Mouse (Mus musculus) forebrain, embryonic 16.5 days (tissue): ENCODE data around the gene Dennd2a. TPM values are rescaled to one million over a fixed set of nuclear protein-coding genes. Genes with fewer than 3 reads are reported as not detected.

ENCODE experiments used
- ATAC-seq: fragments of 200-750 bp; cut with Nextera tagmentation; 2 replicates; pipeline ENCODE4 v1.8.0; 2017; ENCODE audit warnings: mild to moderate bottlenecking, moderate library complexity
- H3K27ac ChIP-seq: fragments of 300-500 bp; sonication (generic); 2 replicates; pipeline ENCODE4 v1.5.1; 2014; ENCODE audit warnings: low read length, control low read depth
- H3K27me3 ChIP-seq: fragments of 300-500 bp; sonication (generic); replicated peaks from 2 replicates; pipeline ENCODE4 v1.6.1; 2014; ENCODE audit warnings: low read length; ENCODE audit not compliant: control insufficient read depth, insufficient read depth
- H3K36me3 ChIP-seq: fragments of 300-500 bp; sonication (generic); 2 replicates; pipeline ENCODE4 v1.6.1; 2014; ENCODE audit not compliant: control insufficient read depth, insufficient read depth
- H3K4me1 ChIP-seq: fragments of 300-500 bp; sonication (generic); replicated peaks from 2 replicates; pipeline ENCODE4 v1.6.1; 2014; ENCODE audit warnings: low read length; ENCODE audit not compliant: control insufficient read depth, insufficient read depth
- H3K4me2 ChIP-seq: fragments of 300-500 bp; sonication (generic); 2 replicates; pipeline ENCODE4 v1.6.1; 2014; ENCODE audit warnings: mild to moderate bottlenecking, low read length, control low read depth
- H3K4me3 ChIP-seq: fragments of 300-500 bp; sonication (generic); replicated peaks from 2 replicates; pipeline ENCODE4 v1.5.1; 2014; ENCODE audit warnings: mild to moderate bottlenecking, low read length, control low read depth
- H3K9ac ChIP-seq: fragments of 300-500 bp; sonication (generic); replicated peaks from 2 replicates; pipeline ENCODE4 v1.6.1; 2014; ENCODE audit warnings: low read depth, low read length, control low read depth
- H3K9me3 ChIP-seq: fragments of 300-500 bp; sonication (generic); 2 replicates; pipeline ENCODE4 v1.6.1; 2016; ENCODE audit warnings: low read length; ENCODE audit not compliant: control insufficient read depth
- WGBS: fragments of 180-500 bp; shearing (Covaris S2); extraction: QIAGEN DNeasy Blood & Tissue Kit; methylation state at CpG from one replicate; pipeline ENCODE4 v1.1.7; 2014; 5-methylcytosine and 5-hydroxymethylcytosine counted together
- polyA plus RNA-seq: library from polyadenylated mRNA; unstranded; fragments of >200 nt; fragmentation: Nextera tagmentation; extraction: Ambion mirVana; gene quantifications from 2 replicates; pipeline ENCODE4 v1.2.1, GENCODE M21; 2015

Dennd2a gene
- polyA plus RNA-seq, 1 experiment from 2014 or later: 13.1 TPM

GRCm38 (mm10) chr6:39562166-39563015 is 4.7 kb upstream of the Dennd2a start:
- 15% methylated on average over 23 of the region's 23 CpGs for WGBS
- H3K4me2 ChIP-seq: peak overlapping the region; percentile 25

DNA sequence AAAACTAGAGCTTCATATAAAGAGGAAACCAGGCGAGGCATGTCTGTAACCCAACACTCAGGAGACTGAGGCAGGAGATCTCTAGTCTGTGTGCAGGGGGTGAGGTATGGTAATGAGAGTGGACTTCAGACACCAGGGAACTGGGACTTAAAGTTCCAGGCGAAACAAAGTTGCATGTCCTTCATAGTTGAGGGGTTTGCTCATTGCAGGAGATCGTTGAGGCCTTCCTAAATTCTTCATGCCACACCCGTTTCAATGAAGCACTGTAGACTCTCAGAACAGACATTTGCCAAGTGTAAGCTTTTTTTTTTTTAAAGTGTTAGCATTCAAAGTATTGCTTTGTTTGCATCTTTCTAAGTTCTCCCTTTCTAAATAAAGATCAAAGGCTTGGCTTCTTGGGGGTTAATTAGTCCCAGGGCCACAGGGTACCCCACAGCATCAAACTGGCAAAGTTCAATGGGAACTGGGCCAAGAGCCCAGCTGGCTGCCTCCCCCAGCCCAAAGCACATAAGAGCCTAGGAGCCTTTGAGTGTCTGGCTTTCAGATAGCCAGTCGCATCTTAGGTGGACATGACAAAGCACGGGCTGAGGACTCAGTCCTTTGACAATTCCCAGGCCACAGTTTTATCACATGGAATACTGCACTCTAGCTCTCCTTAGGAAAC is 1.7 kb upstream of the Dennd2a start:
- no peak for ATAC-seq
- H3K4me3 ChIP-seq: no peak overlapping the region
- H3K36me3 ChIP-seq: no peaks in the 10 kb centered on the region
- H3K9ac ChIP-seq: no peak overlapping the region
- no peak overlapping the region for H3K4me2 ChIP-seq
- 40% methylated on average over 6 of the region's 6 CpGs for WGBS
- H3K27ac ChIP-seq: no peak overlapping the region
- no peaks in the 10 kb centered on the region for H3K9me3 ChIP-seq
- peaks cover 35% of the 10 kb centered on the region for H3K4me1 ChIP-seq
- H3K27me3 ChIP-seq: no peaks in the 10 kb centered on the region

More at GRCm38 (mm10) chr6:39562166-39563015, 4.7 kb upstream of the Dennd2a start:
- no peak overlapping the region for H3K27ac ChIP-seq
- H3K9me3 ChIP-seq: no peaks in the 10 kb centered on the region
- H3K36me3 ChIP-seq: no peaks in the 10 kb centered on the region
- H3K4me1 ChIP-seq: peaks cover 12% of the 10 kb centered on the region
- H3K9ac ChIP-seq: no peak overlapping the region
- H3K27me3 ChIP-seq: no peaks in the 10 kb centered on the region
- ATAC-seq: peak; percentile 68
- no peak overlapping the region for H3K4me3 ChIP-seq

- ATAC-seq: peak; percentile 74
- Histone ChIP-seq H3K9me3 (no peaks in the 10 kb centered on the region), H3K27me3 (no peaks in the 10 kb centered on the region), H3K4me3 (peak overlapping the region; percentile 64), H3K4me2 (peak overlapping the region; percentile 53), H3K27ac (peak overlapping the region; percentile 76), H3K36me3 (no peaks in the 10 kb centered on the region), H3K9ac (peak overlapping the region; percentile 90), H3K4me1 (peaks cover 33% of the 10 kb centered on the region)
- WGBS: under 1% methylated on average over 43 of the region's 54 CpGs
Observed at GRCm38 (mm10) chr6:39556900-39557659, 587 bp downstream of the Dennd2a start.

DNA sequence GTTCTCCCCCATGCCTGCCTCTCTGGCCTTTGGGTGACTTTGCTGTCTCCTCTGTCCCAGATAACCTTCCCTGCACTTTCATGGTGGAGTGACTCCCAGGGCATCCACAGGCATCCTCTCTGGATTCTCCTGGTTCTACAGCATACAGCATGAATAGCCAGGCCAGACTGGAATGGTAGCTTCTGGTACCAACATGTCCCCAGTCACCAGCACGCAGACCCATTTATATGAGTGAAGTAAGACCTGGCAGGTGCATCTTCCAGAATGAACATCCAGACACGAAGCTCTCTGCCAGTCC is 2.1 kb downstream of the Dennd2a start:
- Histone ChIP-seq H3K4me3 (no peak overlapping the region), H3K4me1 (peaks cover 33% of the 10 kb centered on the region), H3K9ac (peak overlapping the region; percentile 15; the same call in 1 of the 2 replicates), H3K4me2 (peak overlapping the region; percentile 39), H3K27me3 (no peaks in the 10 kb centered on the region), H3K36me3 (no peaks in the 10 kb centered on the region), H3K27ac (no peak overlapping the region), H3K9me3 (no peaks in the 10 kb centered on the region)
- WGBS: 79% methylated on average over 2 of the region's 2 CpGs
- ATAC-seq: no peak

- Histone ChIP-seq H3K4me2 (peak overlapping the region; percentile 39), H3K9me3 (no peaks in the 10 kb centered on the region), H3K4me1 (peaks cover 33% of the 10 kb centered on the region), H3K36me3 (no peaks in the 10 kb centered on the region), H3K9ac (peak overlapping the region; percentile 15; the same call in 1 of the 2 replicates), H3K27me3 (no peaks in the 10 kb centered on the region), H3K4me3 (no peak overlapping the region; the same call in 1 of the 2 replicates), H3K27ac (no peak overlapping the region)
- 42% methylated on average over 12 of the region's 12 CpGs for WGBS
- no peak for ATAC-seq
Observed at GRCm38 (mm10) chr6:39554888-39555647, 2.6 kb downstream of the Dennd2a start.

DNA sequence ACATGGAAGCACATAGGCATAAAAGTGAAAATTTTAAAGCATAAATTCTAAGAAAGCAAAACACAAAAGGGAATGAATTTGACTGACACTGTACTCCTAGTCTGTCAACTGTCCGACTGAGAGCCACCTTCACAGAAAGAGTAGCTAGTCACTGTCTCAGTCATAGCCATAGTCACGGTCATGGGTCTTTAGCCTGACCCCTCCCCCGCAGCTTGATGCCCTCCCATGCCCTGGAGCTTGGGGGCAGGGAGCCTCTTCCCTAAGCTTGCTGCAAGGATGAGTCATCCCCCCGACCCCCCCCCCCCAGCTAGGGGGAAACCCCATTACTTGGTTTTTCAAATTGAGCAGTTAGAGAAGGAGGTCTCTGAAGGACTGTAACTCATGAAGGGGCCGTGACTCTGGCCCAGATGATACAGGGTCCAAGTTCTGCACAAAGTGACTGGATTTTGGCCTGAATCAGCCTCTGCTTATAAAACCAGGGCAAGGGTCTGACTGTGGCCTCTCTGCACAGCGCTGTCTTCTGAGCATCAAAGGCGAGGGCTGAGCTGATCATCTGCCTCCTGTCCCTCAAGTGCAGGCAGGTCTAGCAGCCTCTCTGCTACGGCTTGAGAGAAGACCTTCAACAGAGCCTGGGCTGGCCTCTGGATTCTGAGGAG is 5.6 kb downstream of the Dennd2a start:
- Histone ChIP-seq H3K36me3 (no peaks in the 10 kb centered on the region), H3K4me3 (no peak overlapping the region), H3K27ac (no peak overlapping the region), H3K4me1 (peaks cover 28% of the 10 kb centered on the region), H3K9ac (no peak overlapping the region), H3K9me3 (no peaks in the 10 kb centered on the region), H3K27me3 (no peaks in the 10 kb centered on the region), H3K4me2 (no peak overlapping the region)
- 70% methylated on average over 8 of the region's 8 CpGs for WGBS
- no peak for ATAC-seq

- no peaks in the 10 kb centered on the region for H3K27me3 ChIP-seq
- no peaks in the 10 kb centered on the region for H3K9me3 ChIP-seq
- H3K4me2 ChIP-seq: no peak overlapping the region
- no peaks in the 10 kb centered on the region for H3K36me3 ChIP-seq
- no peak overlapping the region for H3K9ac ChIP-seq
- H3K4me1 ChIP-seq: peaks cover 17% of the 10 kb centered on the region
- H3K27ac ChIP-seq: no peak overlapping the region
- WGBS: 77% methylated on average over 5 of the region's 5 CpGs
- ATAC-seq: no peak
- H3K4me3 ChIP-seq: no peak overlapping the region
Observed at GRCm38 (mm10) chr6:39548030-39548429, 9.6 kb downstream of the Dennd2a start.

GRCm38 (mm10) chr6:39545474-39545873 is 12.2 kb downstream of the Dennd2a start:
- peaks cover 23% of the 10 kb centered on the region for H3K4me1 ChIP-seq
- no peaks in the 10 kb centered on the region for H3K9me3 ChIP-seq
- H3K27me3 ChIP-seq: no peaks in the 10 kb centered on the region
- H3K27ac ChIP-seq: no peak overlapping the region
- no peaks in the 10 kb centered on the region for H3K36me3 ChIP-seq
- WGBS: 87% methylated on average over 7 of the region's 7 CpGs
- H3K4me2 ChIP-seq: no peak overlapping the region
- ATAC-seq: no peak
- no peak overlapping the region for H3K9ac ChIP-seq
- H3K4me3 ChIP-seq: no peak overlapping the region
